Mouse (Mus musculus) heart, embryonic 15.5 days (tissue): ENCODE results near the gene Taok3. TPM values are rescaled to one million over a fixed set of nuclear protein-coding genes. Genes with fewer than 3 reads are reported as not detected.
A peak's percentile ranks its signal among the peaks of the same experiment; 100 is the strongest.

Experiments used
- ATAC-seq: fragments of 200-750 bp; cut with Nextera tagmentation; replicated peaks from 2 replicates; pipeline ENCODE4 v1.8.0; 2017; ENCODE audit warnings: low read depth, moderate TSS enrichment; ENCODE audit not compliant: insufficient number of reproducible peaks, insufficient read depth, low FRiP score
- H3K27ac ChIP-seq: fragments of 300-500 bp; sonication (generic); 2 replicates; pipeline ENCODE4 v1.5.1; 2015; ENCODE audit warnings: mild to moderate bottlenecking, inconsistent platforms
- H3K27me3 ChIP-seq: fragments of 300-500 bp; sonication (generic); 2 replicates; pipeline ENCODE4 v1.6.1; 2015; ENCODE audit warnings: inconsistent platforms
- H3K36me3 ChIP-seq: fragments of 300-500 bp; sonication (generic); 2 replicates; pipeline ENCODE4 v1.6.1; 2015; ENCODE audit warnings: mild to moderate bottlenecking, inconsistent platforms
- H3K4me1 ChIP-seq: fragments of 300-500 bp; sonication (generic); replicated peaks from 2 replicates; pipeline ENCODE4 v1.6.1; 2015; ENCODE audit warnings: inconsistent platforms
- H3K4me2 ChIP-seq: fragments of 300-500 bp; sonication (generic); 2 replicates; pipeline ENCODE4 v1.6.1; 2015; ENCODE audit warnings: inconsistent platforms, mild to moderate bottlenecking, moderate library complexity
- H3K4me3 ChIP-seq: fragments of 300-500 bp; sonication (generic); 2 replicates; pipeline ENCODE4 v1.5.1; 2015; ENCODE audit warnings: mild to moderate bottlenecking, inconsistent platforms
- H3K9ac ChIP-seq: fragments of 300-500 bp; sonication (generic); 2 replicates; pipeline ENCODE4 v1.6.1; 2015; ENCODE audit warnings: mild to moderate bottlenecking, inconsistent platforms
- H3K9me3 ChIP-seq: fragments of 300-500 bp; sonication (generic); replicated peaks from 2 replicates; pipeline ENCODE4 v1.6.1; 2016; ENCODE audit warnings: inconsistent platforms
- WGBS: fragments of 180-500 bp; shearing (Covaris S2); methylation state at CpG from one replicate; pipeline ENCODE4 v1.1.7; 2015; ENCODE audit warnings: mixed read lengths; 5-methylcytosine and 5-hydroxymethylcytosine counted together
- polyA plus RNA-seq: library from polyadenylated mRNA; unstranded; fragments of >200 nt; fragmentation: Nextera tagmentation; extraction: Ambion mirVana; gene quantifications from 2 replicates; pipeline ENCODE4 v1.2.1, GENCODE M21; 2015

Taok3 gene
- polyA plus RNA-seq, 1 experiment from 2014 or later, result 10.2 TPM

GRCm38 (mm10) chr5:117240321-117240731 is 120.4 kb downstream of the Taok3 start:
- no peaks in the 10 kb centered on the region for H3K9me3 ChIP-seq
- ATAC-seq, result no peak; the same call in 1 of the 2 replicates
- peak overlapping the region; percentile 58 for H3K9ac ChIP-seq
- peak overlapping the region; percentile 45; the same call in 1 of the 2 replicates for H3K27ac ChIP-seq
- peak overlapping the region; percentile 52 for H3K4me3 ChIP-seq
- H3K4me2 ChIP-seq, result peak overlapping the region; percentile 79
- H3K4me1 ChIP-seq, result peaks cover 17% of the 10 kb centered on the region
- H3K36me3 ChIP-seq, result no peaks in the 10 kb centered on the region
- WGBS, result 12% methylated on average over 12 of the region's 12 CpGs
- H3K27me3 ChIP-seq, result no peaks in the 10 kb centered on the region

DNA sequence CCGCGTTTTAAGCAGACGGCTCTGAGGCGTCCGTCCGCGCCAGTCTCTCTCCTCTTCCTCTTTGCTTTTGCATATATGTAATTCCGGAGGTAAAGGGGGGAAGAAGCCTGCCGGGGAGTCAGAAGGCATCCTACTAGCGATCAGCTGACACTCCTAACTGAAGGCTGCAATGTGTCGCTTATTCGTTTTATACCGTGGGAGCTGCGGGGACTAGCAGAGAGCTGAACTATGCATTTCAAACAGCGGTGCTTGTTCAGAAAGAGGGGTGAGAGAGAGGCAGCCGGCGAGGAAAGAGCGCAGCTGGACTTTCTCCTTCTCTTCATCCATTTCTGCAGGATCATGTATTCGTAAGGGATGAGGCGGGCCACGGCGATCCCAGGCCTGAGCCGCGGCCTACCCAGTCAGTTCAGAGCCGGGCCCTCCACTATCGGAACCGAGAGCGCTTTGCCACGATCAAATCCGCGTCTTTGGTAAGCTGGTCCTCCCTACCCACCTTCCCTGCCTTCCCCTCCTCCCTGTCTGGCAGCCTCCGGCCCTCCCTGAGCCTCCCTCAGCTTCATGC is 120.9 kb downstream of the Taok3 start:
- no peak for ATAC-seq
- H3K4me2 ChIP-seq, result peak overlapping the region; percentile 79
- WGBS, result 6% methylated on average over 32 of the region's 32 CpGs
- no peaks in the 10 kb centered on the region for H3K9me3 ChIP-seq
- H3K4me3 ChIP-seq, result peak overlapping the region; percentile 52
- no peaks in the 10 kb centered on the region for H3K27me3 ChIP-seq
- peaks cover 17% of the 10 kb centered on the region for H3K4me1 ChIP-seq
- H3K36me3 ChIP-seq, result no peaks in the 10 kb centered on the region
- peak overlapping the region; percentile 58 for H3K9ac ChIP-seq
- peak overlapping the region; percentile 45 for H3K27ac ChIP-seq

DNA sequence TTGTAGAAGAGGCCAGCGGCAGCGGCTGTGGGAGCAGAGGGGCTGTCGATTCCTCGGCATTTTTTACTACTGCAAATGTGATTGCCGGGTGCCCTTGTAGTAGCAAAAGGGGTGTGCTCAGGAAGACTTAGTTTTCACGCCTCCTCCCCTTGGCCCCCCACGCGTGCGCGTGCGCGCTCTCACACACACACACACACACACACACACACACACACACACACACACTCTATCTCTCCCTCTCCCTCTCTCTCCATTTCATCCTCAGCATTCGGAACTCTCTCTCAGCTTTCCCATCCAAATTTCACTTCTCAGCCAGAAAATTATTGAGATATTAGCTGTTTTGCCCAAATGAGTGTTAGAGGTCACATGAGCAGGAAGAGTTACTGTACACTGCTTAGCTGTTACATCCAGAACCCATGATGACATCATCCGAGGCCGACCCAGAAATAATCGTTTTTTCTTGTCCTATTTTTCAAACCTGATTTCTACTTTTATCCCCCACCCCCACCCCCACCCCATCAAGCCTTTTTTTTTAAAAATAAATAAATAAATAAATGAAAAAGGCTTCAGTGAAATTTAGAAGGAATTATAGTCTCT is 122.1 kb downstream of the Taok3 start:
- Histone ChIP-seq H3K4me2 (peak overlapping the region; percentile 79), H3K27me3 (no peaks in the 10 kb centered on the region), H3K4me1 (peaks cover 17% of the 10 kb centered on the region), H3K27ac (no peak overlapping the region), H3K9me3 (no peaks in the 10 kb centered on the region), H3K9ac (no peak overlapping the region), H3K36me3 (no peaks in the 10 kb centered on the region), H3K4me3 (0 out of 2 replicates have a peak overlapping the region, but pooled peaks have one; percentile 43)
- ATAC-seq, result no peak
- 59% methylated on average over 16 of the region's 16 CpGs for WGBS

DNA sequence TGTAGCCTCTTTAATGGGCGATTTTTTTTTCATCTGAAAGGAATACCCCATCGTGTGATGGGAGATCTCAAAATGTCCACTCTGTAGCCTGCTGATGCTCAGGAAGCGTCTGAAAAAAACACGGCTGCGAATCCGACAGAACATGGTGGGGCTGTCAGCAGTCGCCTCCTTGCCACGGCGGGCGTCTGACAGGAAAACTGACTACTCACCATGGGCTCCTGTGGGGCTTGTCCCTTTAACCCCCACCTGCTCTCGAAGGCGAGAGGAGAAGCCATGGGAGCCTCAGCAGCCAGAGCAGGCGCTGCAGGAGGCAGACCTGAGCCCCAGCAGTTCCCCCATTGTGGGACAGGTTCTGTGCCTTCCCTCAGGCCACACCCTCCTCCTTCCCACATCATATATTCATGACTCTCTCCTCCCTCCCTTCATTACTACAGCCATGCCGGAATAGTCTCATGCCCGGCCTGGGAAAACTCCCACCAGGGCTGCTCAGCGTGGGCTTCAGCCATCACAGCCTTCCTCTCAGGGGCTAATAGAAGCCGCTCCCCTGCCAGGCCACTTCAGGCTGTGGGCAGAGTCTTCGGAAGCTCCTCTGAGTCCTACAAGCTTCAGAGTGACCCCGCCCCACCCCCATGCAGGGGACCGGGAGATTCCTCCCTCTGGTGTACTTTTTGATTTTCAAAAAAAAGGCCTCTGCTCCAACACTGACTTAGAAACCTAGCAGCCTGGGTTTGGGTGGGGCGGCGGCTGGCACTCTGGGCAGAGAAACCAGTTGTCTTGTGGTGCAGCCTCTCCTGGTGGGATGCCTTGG is 122.9 kb downstream of the Taok3 start:
- Histone ChIP-seq H3K9me3 (no peaks in the 10 kb centered on the region), H3K9ac (peak overlapping the region; percentile 38; the same call in 1 of the 2 replicates), H3K4me2 (peak overlapping the region; percentile 79), H3K27me3 (no peaks in the 10 kb centered on the region), H3K4me1 (peaks cover 17% of the 10 kb centered on the region), H3K36me3 (no peaks in the 10 kb centered on the region), H3K27ac (no peak overlapping the region), H3K4me3 (peak overlapping the region; percentile 43)
- ATAC-seq, result no peak
- 30% methylated on average over 22 of the region's 22 CpGs for WGBS

DNA sequence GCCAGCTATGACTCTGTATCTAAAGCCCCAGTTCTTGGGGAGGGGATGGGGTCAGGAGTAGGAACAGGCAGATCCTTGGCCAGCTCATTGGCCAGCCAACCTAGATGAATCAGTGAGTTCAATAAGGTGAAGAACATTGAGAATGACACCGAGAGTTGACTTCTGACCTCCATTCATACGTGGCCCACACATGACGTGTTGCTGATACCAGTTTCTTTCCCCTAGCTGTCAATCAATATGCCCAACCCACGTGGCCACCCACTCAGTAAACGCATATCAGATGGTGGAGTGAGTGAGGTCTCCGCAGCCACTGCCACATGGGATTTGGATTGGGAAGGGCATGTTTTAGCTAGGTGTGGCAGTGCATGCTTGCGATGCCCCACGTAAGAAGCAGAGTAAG is 125.2 kb downstream of the Taok3 start:
- H3K27me3 ChIP-seq, result no peaks in the 10 kb centered on the region
- ATAC-seq, result no peak
- H3K36me3 ChIP-seq, result no peaks in the 10 kb centered on the region
- no peak overlapping the region for H3K27ac ChIP-seq
- H3K9me3 ChIP-seq, result no peaks in the 10 kb centered on the region
- H3K4me3 ChIP-seq, result no peak overlapping the region
- 89% methylated on average over 8 of the region's 8 CpGs for WGBS
- H3K9ac ChIP-seq, result no peak overlapping the region
- H3K4me2 ChIP-seq, result no peak overlapping the region
- peaks cover 19% of the 10 kb centered on the region for H3K4me1 ChIP-seq

DNA sequence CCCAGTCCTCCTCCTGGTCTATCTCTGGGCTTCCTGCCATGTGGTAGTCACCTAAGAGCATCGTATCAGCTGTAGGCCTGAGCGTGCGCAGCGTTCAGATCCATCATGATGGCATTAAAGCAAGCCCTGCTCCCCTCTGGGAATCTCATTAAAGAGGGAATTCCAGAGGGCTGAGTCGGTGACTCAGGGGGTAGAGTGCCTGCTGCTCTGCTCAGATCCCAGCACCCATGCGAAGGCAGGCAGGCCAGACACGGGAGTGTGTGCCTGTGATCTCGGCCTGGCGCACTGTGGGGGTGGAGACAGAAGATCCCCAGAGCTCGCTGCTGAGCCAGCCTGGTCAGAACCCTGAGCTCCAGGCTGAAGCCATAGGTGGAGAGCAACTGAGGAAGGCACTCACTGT is 128.4 kb downstream of the Taok3 start:
- Histone ChIP-seq H3K27me3 (no peaks in the 10 kb centered on the region), H3K27ac (no peak overlapping the region), H3K9me3 (no peaks in the 10 kb centered on the region), H3K36me3 (no peaks in the 10 kb centered on the region), H3K9ac (no peak overlapping the region), H3K4me1 (0 out of 2 replicates have a peak, but pooled peaks cover 5% of the 10 kb centered on the region), H3K4me3 (no peak overlapping the region), H3K4me2 (no peak overlapping the region)
- WGBS, result 20% methylated on average over 10 of the region's 10 CpGs
- 0 out of 2 replicates have a peak, but pooled peaks have one; percentile 40 for ATAC-seq

DNA sequence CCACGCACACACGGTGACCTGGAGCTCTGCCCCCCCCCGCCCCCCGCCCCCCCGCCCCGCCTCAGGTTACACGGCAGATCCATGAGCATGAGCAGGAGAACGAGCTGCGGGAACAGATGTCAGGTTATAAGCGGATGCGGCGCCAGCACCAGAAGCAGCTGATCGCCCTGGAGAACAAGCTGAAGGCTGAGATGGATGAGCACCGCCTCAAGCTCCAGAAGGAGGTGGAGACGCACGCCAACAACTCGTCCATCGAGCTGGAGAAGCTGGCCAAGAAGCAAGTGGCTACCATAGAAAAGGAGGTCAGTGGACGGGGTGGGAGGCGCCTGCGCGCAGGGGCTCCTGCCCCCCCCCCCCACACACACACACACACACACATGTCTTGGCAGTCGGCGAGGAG is 130.9 kb downstream of the Taok3 start:
- 71% methylated on average over 23 of the region's 24 CpGs for WGBS
- H3K4me2 ChIP-seq, result no peak overlapping the region
- ATAC-seq, result no peak

DNA sequence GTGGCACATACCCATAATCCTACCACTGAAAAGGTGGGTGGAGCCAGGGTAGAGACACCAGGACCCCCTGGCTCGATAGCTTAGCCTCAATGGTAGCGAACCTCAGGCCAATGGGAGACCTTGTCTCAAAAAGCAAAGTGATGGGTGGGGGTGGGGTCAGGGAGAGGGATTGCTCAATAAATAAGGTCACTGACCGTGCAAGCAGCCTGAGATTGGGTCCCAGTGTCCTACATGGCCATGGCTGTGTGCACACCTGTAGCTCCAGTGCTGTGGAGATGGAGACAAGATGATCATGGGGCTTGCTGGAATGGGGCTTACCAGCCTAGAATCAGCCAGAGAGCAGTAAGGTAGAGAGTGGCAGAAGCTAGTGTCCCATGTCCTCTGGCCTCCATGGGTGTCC is 131.8 kb downstream of the Taok3 start:
- Histone ChIP-seq H3K9ac (no peak overlapping the region), H3K36me3 (0 out of 2 replicates have a peak, but pooled peaks cover 5% of the 10 kb centered on the region), H3K27ac (no peak overlapping the region), H3K4me1 (0 out of 2 replicates have a peak, but pooled peaks cover 5% of the 10 kb centered on the region), H3K4me3 (no peak overlapping the region), H3K9me3 (no peaks in the 10 kb centered on the region), H3K27me3 (no peaks in the 10 kb centered on the region), H3K4me2 (no peak overlapping the region)
- 96% methylated on average over 3 of the region's 3 CpGs for WGBS
- ATAC-seq, result no peak

More for the DNA sequence above, 130.9 kb downstream of the Taok3 start:
- Histone ChIP-seq H3K9ac (no peak overlapping the region), H3K27ac (no peak overlapping the region), H3K9me3 (no peaks in the 10 kb centered on the region), H3K4me1 (0 out of 2 replicates have a peak, but pooled peaks cover 5% of the 10 kb centered on the region), H3K27me3 (no peaks in the 10 kb centered on the region), H3K36me3 (no peaks in the 10 kb centered on the region), H3K4me3 (no peak overlapping the region)

- Histone ChIP-seq H3K9ac (no peak overlapping the region), H3K4me2 (no peak overlapping the region), H3K27ac (no peak overlapping the region), H3K36me3 (peaks cover 13% of the 10 kb centered on the region), H3K4me3 (no peak overlapping the region), H3K9me3 (no peaks in the 10 kb centered on the region), H3K4me1 (no peaks in the 10 kb centered on the region), H3K27me3 (no peaks in the 10 kb centered on the region)
- ATAC-seq, result no peak
- WGBS, result 90% methylated on average over 15 of the region's 15 CpGs
Measured at GRCm38 (mm10) chr5:117258276-117258675, 138.3 kb downstream of the Taok3 start.

GRCm38 (mm10) chr5:117263566-117263965 is 143.6 kb downstream of the Taok3 start:
- ATAC-seq, result no peak

GRCm38 (mm10) chr5:117264701-117265100 is 144.8 kb downstream of the Taok3 start:
- 48% methylated on average over 5 of the region's 5 CpGs for WGBS

More at GRCm38 (mm10) chr5:117263566-117263965, 143.6 kb downstream of the Taok3 start:
- no peak overlapping the region for H3K9ac ChIP-seq
- H3K4me1 ChIP-seq, result no peaks in the 10 kb centered on the region
- peaks cover 11% of the 10 kb centered on the region for H3K36me3 ChIP-seq
- H3K4me2 ChIP-seq, result no peak overlapping the region
- H3K9me3 ChIP-seq, result no peaks in the 10 kb centered on the region
- H3K27ac ChIP-seq, result no peak overlapping the region
- WGBS, result 78% methylated on average over 21 of the region's 21 CpGs
- no peaks in the 10 kb centered on the region for H3K27me3 ChIP-seq
- no peak overlapping the region for H3K4me3 ChIP-seq

More at GRCm38 (mm10) chr5:117264701-117265100, 144.8 kb downstream of the Taok3 start:
- ATAC-seq, result no peak
- no peaks in the 10 kb centered on the region for H3K4me1 ChIP-seq
- no peaks in the 10 kb centered on the region for H3K9me3 ChIP-seq
- no peak overlapping the region for H3K9ac ChIP-seq
- no peak overlapping the region for H3K4me2 ChIP-seq
- no peak overlapping the region for H3K4me3 ChIP-seq
- no peaks in the 10 kb centered on the region for H3K27me3 ChIP-seq
- no peak overlapping the region for H3K27ac ChIP-seq
- H3K36me3 ChIP-seq, result peaks cover 11% of the 10 kb centered on the region
